Mouse (Mus musculus) CH12.LX (cell line): ENCODE results near the gene Add1. TPM values are rescaled to one million over a fixed set of nuclear protein-coding genes. Genes with fewer than 3 reads are reported as not detected.

Experiments used
- DNase-seq: peaks from one replicate; pipeline ENCODE4 v3.0.0-alpha.2; 2013; ENCODE audit errors: extremely low read depth
- H3K27ac ChIP-seq: 2 replicates; pipeline ENCODE4 v1.5.1; 2012; ENCODE audit warnings: low read depth, mild to moderate bottlenecking, control low read depth, moderate library complexity; ENCODE audit not compliant: insufficient read depth
- H3K27me3 ChIP-seq: replicated peaks from 2 replicates; pipeline ENCODE3; 2012; ENCODE audit warnings: inconsistent platforms
- H3K36me3 ChIP-seq, 2 experiments: replicated peaks in 1 of 2; 2 replicates each; pipeline versions ENCODE3 to v1.6.1; 2012; ENCODE audit warnings: inconsistent platforms in 1 of 2, low read length in 1 of 2, mild to moderate bottlenecking in 1 of 2, mixed read lengths in 1 of 2, moderate library complexity in 1 of 2; ENCODE audit not compliant: control insufficient read depth in 1 of 2, insufficient read depth in 1 of 2
- H3K4me1 ChIP-seq, 2 experiments: 2 replicates each; pipeline ENCODE4 v1.6.1; 2012; ENCODE audit warnings: inconsistent platforms in 1 of 2, moderate library complexity in 1 of 2; ENCODE audit not compliant: insufficient read depth in 2 of 2, control insufficient read depth in 1 of 2
- H3K4me2 ChIP-seq: 2 replicates; pipeline ENCODE4 v1.6.1; 2012; ENCODE audit warnings: low read depth, mild to moderate bottlenecking, control low read depth; ENCODE audit not compliant: poor library complexity, insufficient read depth, severe bottlenecking
- H3K4me3 ChIP-seq, 3 experiments: fragments of 150-350 bp in 1 of 3; sonication (generic) in 1 of 3; replicated peaks in 1 of 3; 2 replicates each; pipeline versions ENCODE3 to v1.5.1; 2011 to 2012; ENCODE audit warnings: low read depth in 2 of 3, low read length in 2 of 3, mild to moderate bottlenecking in 2 of 3, moderate library complexity in 2 of 3, control low read depth in 1 of 3, improper control_type of control experiment in 1 of 3, inconsistent platforms in 1 of 3, mixed read lengths in 1 of 3; ENCODE audit not compliant: poor library complexity in 1 of 3
- H3K79me2 ChIP-seq: replicated peaks from 2 replicates; pipeline ENCODE4 v1.6.1; 2012; ENCODE audit warnings: mild to moderate bottlenecking, moderate library complexity; ENCODE audit not compliant: control insufficient read depth, poor library complexity, insufficient read depth, severe bottlenecking; ENCODE audit errors: extremely low read depth
- H3K9ac ChIP-seq: 2 replicates; pipeline ENCODE4 v1.6.1; 2012; ENCODE audit warnings: low read depth, mild to moderate bottlenecking, control low read depth, moderate library complexity; ENCODE audit not compliant: insufficient read depth
- H3K9me3 ChIP-seq: replicated peaks from 2 replicates; pipeline ENCODE3; 2012; ENCODE audit warnings: low read length, inconsistent platforms, mixed read lengths
- CHD1 ChIP-seq: IDR thresholded peaks from 2 replicates; pipeline ENCODE4 v1.6.1; 2012; ENCODE audit warnings: low read depth, low read length, improper control_type of control experiment, inconsistent platforms
- CHD2 ChIP-seq: IDR thresholded peaks from 2 replicates; pipeline ENCODE4 v1.6.1; 2011; ENCODE audit warnings: low read length, improper control_type of control experiment
- CTCF ChIP-seq, 2 experiments: IDR thresholded peaks in 1 of 2; conservative IDR thresholded peaks in 1 of 2; 2 replicates each; pipeline ENCODE4 v1.5.1; 2011 to 2012; ENCODE audit warnings: low read depth in 2 of 2, low read length in 2 of 2, improper control_type of control experiment in 1 of 2, inconsistent platforms in 1 of 2, mild to moderate bottlenecking in 1 of 2, moderate library complexity in 1 of 2
- ELF1 ChIP-seq: IDR thresholded peaks from 2 replicates; pipeline ENCODE4 v1.6.1; 2014; ENCODE audit warnings: low read depth, mild to moderate bottlenecking, inconsistent platforms, low read length, improper control_type of control experiment
- ETS1 ChIP-seq: conservative IDR thresholded peaks from 2 replicates; pipeline ENCODE4 v1.6.1; 2012; ENCODE audit warnings: low read depth, mild to moderate bottlenecking, inconsistent platforms, low read length, improper control_type of control experiment, moderate library complexity
- JUND ChIP-seq: conservative IDR thresholded peaks from 2 replicates; pipeline ENCODE4 v1.6.1; 2011; ENCODE audit warnings: low read depth, low read length, improper control_type of control experiment
- MAFK ChIP-seq: IDR thresholded peaks from 2 replicates; pipeline ENCODE4 v1.6.1; 2011; ENCODE audit warnings: low read length, improper control_type of control experiment; ENCODE audit not compliant: insufficient replicate concordance
- MXI1 ChIP-seq: IDR thresholded peaks from 2 replicates; pipeline ENCODE4 v1.6.1; 2011; ENCODE audit warnings: mild to moderate bottlenecking, low read depth, low read length, improper control_type of control experiment
- NELFE ChIP-seq: IDR thresholded peaks from 2 replicates; pipeline ENCODE4 v1.6.1; 2011; ENCODE audit warnings: low read depth, low read length, improper control_type of control experiment
- PAX5 ChIP-seq: IDR thresholded peaks from 2 replicates; pipeline ENCODE4 v1.6.1; 2012; ENCODE audit warnings: low read length, inconsistent platforms, mixed read lengths
- POLR2A ChIP-seq: IDR thresholded peaks from 2 replicates; pipeline ENCODE4 v1.6.1; 2011; ENCODE audit warnings: low read depth, mild to moderate bottlenecking, improper control_type of control experiment, low read length
- RAD21 ChIP-seq: IDR thresholded peaks from 2 replicates; pipeline ENCODE4 v1.6.1; 2011; ENCODE audit warnings: low read depth, mild to moderate bottlenecking, low read length, improper control_type of control experiment, moderate library complexity
- SIN3A ChIP-seq: IDR thresholded peaks from 2 replicates; pipeline ENCODE4 v1.6.1; 2012; ENCODE audit warnings: low read length, improper control_type of control experiment, inconsistent platforms
- SMC3 ChIP-seq: IDR thresholded peaks from 2 replicates; pipeline ENCODE4 v1.6.1; 2011; ENCODE audit warnings: low read depth, low read length, improper control_type of control experiment
- TBP ChIP-seq: conservative IDR thresholded peaks from 2 replicates; pipeline ENCODE4 v1.6.1; 2011; ENCODE audit warnings: low read depth, low read length, improper control_type of control experiment
- UBTF ChIP-seq: IDR thresholded peaks from 2 replicates; pipeline ENCODE4 v1.6.1; 2012; ENCODE audit warnings: low read depth, mild to moderate bottlenecking, inconsistent platforms, low read length, improper control_type of control experiment, moderate library complexity
- ZMIZ1 ChIP-seq: IDR thresholded peaks from 2 replicates; pipeline ENCODE4 v1.6.1; 2012; ENCODE audit warnings: low read depth, mild to moderate bottlenecking, inconsistent platforms, low read length, improper control_type of control experiment
- dilution Hi-C: fragments of 300-500 bp; cut with MboI; formaldehyde crosslinking; loops from 2 replicates; pipeline ENCODE4 v1.14.3; 2020; ENCODE audit warnings: low sequenced_read_pairs; ENCODE audit not compliant: extremely low pct_unique_long_range_greater_than_20kb, extremely low pct_ligation_motif_present
- in situ Hi-C: fragments of 300-500 bp; cut with MboI; formaldehyde crosslinking; loops from 3 replicates; pipeline ENCODE4 v1.14.3; 2019; ENCODE audit warnings: low sequenced_read_pairs, low pct_ligation_motif_present, low pct_unique_long_range_greater_than_20kb, mixed read lengths
- polyA plus RNA-seq: library from polyadenylated mRNA; unstranded; fragments of >175 nt; gene quantifications from 2 replicates; pipeline ENCODE4 v1.2.1, GENCODE M21; 2012; ENCODE audit warnings: low read depth; ENCODE audit not compliant: insufficient read length
- total RNA-seq, 2 experiments: library from RNA; depleted of rRNA; stranded (reverse); fragments of 300-350 nt in 1 of 2; fragments of >200 nt in 1 of 2; gene quantifications; 2 replicates each; pipeline ENCODE4 v1.2.3; 2012 to 2014

Add1 gene
- total and polyA plus RNA-seq, 3 experiments: 28.1 to 46.0 (median 45.0) TPM

DNA sequence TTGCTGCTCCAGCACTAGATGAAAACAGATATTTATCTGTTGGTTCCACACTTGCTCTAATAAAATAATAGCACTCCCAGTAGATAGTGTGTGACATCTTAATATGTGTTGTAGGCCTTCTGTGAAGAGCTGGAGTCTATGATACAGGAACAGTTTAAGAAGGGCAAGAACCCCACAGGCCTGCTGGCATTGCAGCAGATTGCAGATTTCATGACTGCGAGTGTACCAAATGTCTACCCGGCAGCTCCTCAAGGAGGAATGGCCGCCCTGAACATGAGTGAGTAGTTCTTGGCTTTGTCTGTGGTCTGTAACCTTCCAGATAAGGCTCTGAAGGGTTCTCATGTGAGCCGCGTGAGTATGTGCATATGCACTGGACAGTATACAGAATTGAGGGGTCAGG is 31.1 kb downstream of the Add1 start:
- H3K36me3 ChIP-seq: peaks cover 24 to 56% of the 10 kb centered on the region in 2 experiments
- in situ Hi-C loops: no loop called here

GRCm38 (mm10) chr5:34607100-34607880 is 33.8 kb downstream of the Add1 start:
- dilution Hi-C loops: no loop called here
- no peak overlapping the region for H3K4me3 ChIP-seq
- DNase-seq: no peak
- no peak overlapping the region for H3K27ac ChIP-seq
- peaks cover 27 to 64% of the 10 kb centered on the region in 2 experiments for H3K36me3 ChIP-seq
- in situ Hi-C loops: no loop called here
- no peak overlapping the region for H3K9ac ChIP-seq
- H3K4me1 ChIP-seq: no peaks in the 10 kb centered on the region
- H3K4me2 ChIP-seq: no peak overlapping the region
- no peaks in the 10 kb centered on the region for H3K27me3 ChIP-seq
- no peaks in the 10 kb centered on the region for H3K79me2 ChIP-seq
- TF ChIP-seq NELFE (no peak), POLR2A (no peak), CHD2 (no peak), SMC3 (no peak), JUND (no peak), CHD1 (no peak), MXI1 (no peak), SIN3A (no peak), RAD21 (no peak), MAFK (no peak), ZMIZ1 (no peak)
- H3K9me3 ChIP-seq: no peaks in the 10 kb centered on the region

More for the DNA sequence above, 31.1 kb downstream of the Add1 start:
- dilution Hi-C loops: no loop called here
- Histone ChIP-seq H3K4me1 (no peaks in the 10 kb centered on the region), H3K9me3 (no peaks in the 10 kb centered on the region), H3K4me3 (no peak overlapping the region), H3K27ac (no peak overlapping the region), H3K79me2 (no peaks in the 10 kb centered on the region), H3K9ac (no peak overlapping the region), H3K4me2 (no peak overlapping the region), H3K27me3 (no peaks in the 10 kb centered on the region)
- TF ChIP-seq ETS1 (no peak), TBP (no peak), POLR2A (no peak), RAD21 (no peak), CTCF (conservative IDR thresholded peaks at IDR 0.05 in 1 of 2, IDR thresholded peaks at IDR 0.05 in 1 of 2; ENCODE audit: low read depth in 2 of 2, low read length in 2 of 2) (no peak), ELF1 (no peak), PAX5 (no peak), UBTF (no peak)
- DNase-seq: no peak
